Mouse (Mus musculus) small intestine, adult 2 months (tissue): Measurements from ENCODE around the gene Fam169b.

Experiments used
- CTCF ChIP-seq: fragments of 200-500 bp; IDR thresholded peaks from 2 replicates; pipeline ENCODE4 v1.5.1; 2012; ENCODE audit warnings: low read depth, mild to moderate bottlenecking, control low read depth, inconsistent platforms, low read length, moderate library complexity, mixed read lengths; ENCODE audit not compliant: insufficient replicate concordance, insufficient read length; ENCODE audit errors: extremely low read depth
- POLR2A ChIP-seq: fragments of 200-500 bp; IDR thresholded peaks from 2 replicates; pipeline ENCODE4 v1.6.1; 2012; ENCODE audit warnings: low read depth, mild to moderate bottlenecking, control low read depth, inconsistent platforms, low read length, moderate library complexity

DNA sequence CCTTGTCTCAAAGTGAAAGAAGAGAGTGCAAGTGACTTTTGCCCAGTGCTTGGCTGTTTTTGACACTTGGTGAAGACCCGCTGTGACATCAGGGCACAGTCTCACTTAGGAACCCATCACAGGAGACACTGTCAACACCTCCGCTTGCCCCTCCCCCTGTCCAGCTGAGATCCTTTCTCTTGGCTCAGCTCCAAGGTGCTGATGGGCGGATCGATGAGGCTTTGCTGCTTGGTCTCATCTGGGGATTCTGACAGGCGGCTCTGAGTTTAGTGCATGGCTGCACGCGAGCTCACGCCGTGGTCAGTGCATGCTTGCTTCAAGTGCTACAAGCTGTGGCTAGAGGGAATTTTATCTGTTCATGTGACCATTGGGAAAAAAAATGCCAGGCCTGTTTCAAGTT is 108.5 kb downstream of the Fam169b start:
- TF ChIP-seq CTCF = no peak
- TF ChIP-seq POLR2A = no peak
